Mouse (Mus musculus): ENCODE measurements around the gene Ago4. TPM values are rescaled to one million over a fixed set of nuclear protein-coding genes. Genes with fewer than 3 reads are reported as not detected.

Ago4 gene
- polyA plus RNA-seq, 1 experiment: 0.02 TPM

DNA sequence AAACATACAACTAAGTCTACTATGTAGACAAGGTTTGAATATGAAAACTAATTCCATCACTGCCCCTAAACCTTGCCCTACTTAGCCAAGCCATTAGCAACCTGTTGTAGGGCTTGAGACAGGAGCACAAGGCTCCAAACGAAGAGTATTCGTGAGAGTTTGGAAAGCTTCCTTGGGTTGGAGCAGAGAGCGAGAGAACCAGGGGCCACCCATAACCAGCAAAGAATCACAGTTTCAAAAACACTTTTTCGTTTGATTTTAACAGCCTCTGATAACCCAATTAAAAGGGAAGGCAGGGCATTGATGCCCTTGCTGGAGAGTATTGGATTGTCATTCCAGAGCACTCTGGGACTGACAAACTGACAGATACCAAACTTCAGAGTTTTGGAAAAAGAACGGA, 980 bp downstream of the Ago4 start:
- peak overlapping the region; percentile 92 for H3K4me3 ChIP-seq (replicated peaks)
- peaks cover 42% of the 10 kb centered on the region for H3K27me3 ChIP-seq (replicated peaks)
- H3K36me3 ChIP-seq (replicated peaks; ENCODE audit: low read length): no peaks in the 10 kb centered on the region
- TF ChIP-seq GATA1 (IDR thresholded peaks at IDR 0.05; ENCODE audit: borderline replicate concordance, low read length) (no peak), FLI1 (IDR thresholded peaks at IDR 0.05; ENCODE audit: low read length) (no peak)
- H3K4me1 ChIP-seq: peaks cover 27% of the 10 kb centered on the region
- H3K9me3 ChIP-seq: no peaks in the 10 kb centered on the region

DNA sequence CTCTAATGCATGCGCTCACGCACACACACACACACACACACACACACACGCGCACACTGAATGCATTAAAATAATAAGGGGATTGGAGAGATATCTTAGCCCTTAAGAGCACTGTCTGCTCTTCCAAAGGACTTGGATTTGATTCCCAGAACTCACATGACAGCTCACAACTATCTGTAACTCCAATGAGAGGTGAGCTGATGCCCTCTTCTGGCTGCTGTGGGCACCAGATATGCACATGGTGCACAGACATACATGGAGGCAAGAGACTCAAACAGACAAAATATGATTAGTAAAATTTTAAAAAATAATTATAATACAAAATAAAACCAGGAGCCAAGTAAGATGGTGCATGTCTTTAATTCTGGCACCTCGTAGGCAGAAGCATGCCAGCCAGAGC, 6.4 kb downstream of the Ago4 start:
- no peak for TF ChIP-seq GATA1 (IDR thresholded peaks at IDR 0.05; ENCODE audit: borderline replicate concordance, low read length)
- no peak for TF ChIP-seq FLI1 (IDR thresholded peaks at IDR 0.05; ENCODE audit: low read length)
- Histone ChIP-seq H3K36me3 (replicated peaks; ENCODE audit: low read length) (no peaks in the 10 kb centered on the region), H3K4me3 (replicated peaks) (no peak overlapping the region), H3K4me1 (no peaks in the 10 kb centered on the region), H3K27me3 (replicated peaks) (peaks cover 19% of the 10 kb centered on the region), H3K9me3 (no peaks in the 10 kb centered on the region)

DNA sequence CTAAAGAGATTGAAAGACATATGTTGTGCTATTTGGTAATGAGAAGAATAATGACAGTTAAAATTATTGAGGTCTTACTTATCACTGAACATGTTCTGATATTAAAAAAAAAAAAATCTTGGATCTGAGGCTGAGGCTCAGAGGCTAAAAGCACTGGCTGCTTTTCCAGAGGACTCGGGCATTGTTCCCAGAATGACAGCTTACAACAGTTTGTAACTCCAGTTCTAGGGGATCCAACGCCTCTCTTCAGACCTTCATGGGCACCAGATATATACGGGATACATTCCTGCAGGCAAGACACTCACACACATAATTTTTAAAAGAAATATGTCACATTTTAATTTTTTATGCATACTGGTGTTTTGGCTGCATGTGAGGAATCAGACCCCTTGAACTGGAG, 7.1 kb downstream of the Ago4 start:
- Histone ChIP-seq H3K4me3 (replicated peaks) (no peak overlapping the region), H3K4me1 (no peaks in the 10 kb centered on the region), H3K27me3 (replicated peaks) (peaks cover 14% of the 10 kb centered on the region), H3K9me3 (no peaks in the 10 kb centered on the region), H3K36me3 (replicated peaks; ENCODE audit: low read length) (no peaks in the 10 kb centered on the region)
- TF ChIP-seq GATA1 (IDR thresholded peaks at IDR 0.05; ENCODE audit: borderline replicate concordance, low read length): no peak
- no peak for TF ChIP-seq FLI1 (IDR thresholded peaks at IDR 0.05; ENCODE audit: low read length)

DNA sequence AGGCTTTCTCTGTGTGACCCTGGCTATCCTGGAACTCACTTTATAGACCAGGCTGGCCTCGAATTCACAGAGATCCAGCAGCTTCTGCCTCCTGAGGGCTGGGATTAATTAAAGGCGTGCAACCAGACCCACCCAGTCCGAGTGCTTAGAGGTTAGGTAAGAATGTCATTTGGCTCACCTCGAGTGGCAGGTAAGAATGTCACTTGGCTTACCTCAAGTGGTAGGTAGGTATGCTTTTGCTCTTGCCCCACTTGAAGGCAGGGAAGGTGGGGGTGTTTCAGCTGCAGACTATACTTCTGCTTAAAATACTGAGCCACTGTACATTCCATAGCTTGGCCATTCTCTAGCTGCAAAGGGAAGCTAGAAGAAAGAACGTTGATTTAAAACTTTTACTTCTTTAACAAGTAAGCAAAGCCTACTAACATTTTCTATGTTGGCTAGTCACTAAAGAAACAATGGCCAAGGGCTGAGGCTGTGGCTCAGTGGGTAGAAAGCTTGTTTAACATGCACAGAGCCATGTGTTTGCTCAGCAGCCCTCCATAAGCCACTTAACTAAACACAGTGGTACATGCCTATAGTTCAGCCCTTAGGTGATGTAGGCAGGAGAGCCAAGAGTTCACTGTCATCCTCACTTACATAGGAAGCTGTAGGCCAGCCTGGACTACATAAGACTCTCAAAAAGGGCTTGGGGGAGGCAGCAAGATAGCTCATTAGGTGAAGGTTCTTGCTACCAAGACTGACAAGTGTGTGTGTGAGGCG, 20.8 kb downstream of the Ago4 start:
- H3K9me3 ChIP-seq: no peaks in the 10 kb centered on the region
- TF ChIP-seq FLI1 (IDR thresholded peaks at IDR 0.05; ENCODE audit: low read length): no peak
- no peak for TF ChIP-seq GATA1 (IDR thresholded peaks at IDR 0.05; ENCODE audit: borderline replicate concordance, low read length)
- H3K4me3 ChIP-seq (replicated peaks): no peak overlapping the region
- H3K36me3 ChIP-seq (replicated peaks; ENCODE audit: low read length): no peaks in the 10 kb centered on the region
- peaks cover 7% of the 10 kb centered on the region for H3K27me3 ChIP-seq (replicated peaks)
- no peaks in the 10 kb centered on the region for H3K4me1 ChIP-seq

DNA sequence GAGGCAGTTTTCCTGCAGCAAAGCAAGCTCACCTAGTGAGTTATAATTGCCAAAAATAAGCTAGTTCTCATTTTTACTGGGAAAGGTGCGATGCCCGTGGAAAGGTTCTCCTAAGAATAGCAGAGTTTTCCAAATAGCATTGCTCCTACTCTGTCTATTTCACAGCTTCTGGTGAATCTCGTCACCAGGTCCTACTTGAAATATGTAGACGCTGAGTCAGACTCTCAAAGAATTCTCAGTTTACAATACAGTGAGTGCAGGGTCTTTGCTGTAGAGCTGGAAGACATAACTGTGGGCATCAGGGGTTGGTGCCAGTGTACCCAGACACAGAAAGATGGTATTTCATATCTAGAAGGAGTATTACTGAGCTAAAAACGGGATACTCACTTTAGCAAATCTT, 22.3 kb downstream of the Ago4 start:
- H3K4me3 ChIP-seq (replicated peaks): no peak overlapping the region
- no peaks in the 10 kb centered on the region for H3K9me3 ChIP-seq
- no peaks in the 10 kb centered on the region for H3K36me3 ChIP-seq (replicated peaks; ENCODE audit: low read length)
- TF ChIP-seq GATA1 (IDR thresholded peaks at IDR 0.05; ENCODE audit: borderline replicate concordance, low read length) (no peak), FLI1 (IDR thresholded peaks at IDR 0.05; ENCODE audit: low read length) (no peak)
- H3K4me1 ChIP-seq: no peaks in the 10 kb centered on the region
- peaks cover 9% of the 10 kb centered on the region for H3K27me3 ChIP-seq (replicated peaks)

DNA sequence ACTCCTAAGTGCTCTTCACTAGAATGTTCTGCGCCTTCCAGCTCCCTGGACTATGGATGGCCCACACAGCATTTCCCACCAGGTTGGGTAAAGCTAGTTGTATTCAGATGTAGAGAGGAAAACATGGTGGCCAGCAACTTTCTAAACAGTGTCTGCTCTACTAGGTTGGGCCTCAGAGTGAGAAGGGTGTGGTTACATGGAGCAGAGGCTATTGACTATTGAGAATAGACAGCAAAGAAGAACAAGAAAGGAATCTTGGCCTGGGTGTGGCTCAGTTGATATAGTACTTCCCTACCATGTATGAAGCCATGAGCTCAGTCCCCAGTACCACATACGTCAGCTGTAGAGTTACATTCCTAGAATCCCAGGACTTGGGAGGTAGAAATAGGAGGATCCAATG, 24.2 kb downstream of the Ago4 start:
- no peaks in the 10 kb centered on the region; the same call in 1 of the 2 replicates for H3K4me1 ChIP-seq
- H3K36me3 ChIP-seq (replicated peaks; ENCODE audit: low read length): no peaks in the 10 kb centered on the region
- H3K9me3 ChIP-seq: no peaks in the 10 kb centered on the region
- no peak for TF ChIP-seq FLI1 (IDR thresholded peaks at IDR 0.05; ENCODE audit: low read length)
- peaks cover 9% of the 10 kb centered on the region for H3K27me3 ChIP-seq (replicated peaks)
- H3K4me3 ChIP-seq (replicated peaks): no peak overlapping the region

DNA sequence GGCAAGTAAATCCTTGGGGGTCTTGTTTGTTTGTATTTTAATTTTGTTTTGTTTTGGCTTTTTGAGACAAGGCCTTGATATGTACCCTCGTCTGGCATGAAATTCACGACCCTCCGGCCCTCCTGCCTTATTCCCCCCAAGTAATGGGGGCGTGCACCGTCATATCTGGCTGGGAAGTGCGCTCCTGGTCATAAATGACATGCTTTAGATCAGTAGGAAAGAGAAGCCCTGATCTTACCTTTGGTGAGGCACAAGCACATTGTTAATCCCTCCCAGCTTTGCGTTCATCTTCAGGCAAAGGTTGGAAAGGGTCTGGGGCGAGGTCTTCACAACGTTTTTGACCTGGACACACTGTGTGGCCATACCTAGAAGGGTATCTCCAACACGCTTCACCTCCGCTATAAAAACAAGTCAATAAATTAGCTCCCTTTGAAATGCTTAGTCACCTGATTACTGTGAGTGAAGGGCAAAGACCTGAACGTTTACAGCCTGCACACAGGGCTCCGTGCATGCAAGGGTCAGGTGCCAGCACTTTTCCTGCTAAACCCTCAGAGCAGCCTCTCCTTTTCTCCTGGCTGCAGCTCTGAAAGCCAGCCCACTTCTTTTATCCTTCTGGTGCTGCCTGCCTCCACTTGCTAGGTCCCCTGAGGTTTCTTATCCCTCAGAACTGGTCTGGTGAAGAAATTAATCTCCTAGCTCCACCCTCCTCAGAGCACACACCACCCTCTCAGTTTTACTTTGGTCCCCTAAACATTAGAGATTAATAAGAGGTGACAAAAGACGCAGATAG, 25.0 kb downstream of the Ago4 start:
- TF ChIP-seq FLI1 (IDR thresholded peaks at IDR 0.05; ENCODE audit: low read length): no peak
- H3K36me3 ChIP-seq (replicated peaks; ENCODE audit: low read length): no peaks in the 10 kb centered on the region
- H3K4me1 ChIP-seq: peaks cover 5% of the 10 kb centered on the region
- no peaks in the 10 kb centered on the region for H3K9me3 ChIP-seq
- peaks cover 11% of the 10 kb centered on the region for H3K27me3 ChIP-seq (replicated peaks)
- H3K4me3 ChIP-seq (replicated peaks): no peak overlapping the region

DNA sequence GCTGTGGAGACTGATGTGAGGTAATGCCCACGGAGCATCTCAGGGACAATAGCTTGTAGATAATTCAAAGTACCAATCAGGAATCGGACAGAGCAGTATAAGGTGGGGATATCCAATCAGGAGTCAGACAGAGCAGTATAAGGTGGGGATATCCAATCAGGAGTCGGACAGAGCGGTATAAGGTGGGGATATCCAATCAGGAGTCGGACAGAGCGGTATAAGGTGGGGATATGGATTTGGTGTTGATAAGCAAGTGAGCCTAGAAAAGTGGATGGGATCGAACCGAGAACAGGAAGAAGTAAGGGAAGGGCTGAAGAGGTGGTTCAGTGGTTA, 30.3 kb downstream of the Ago4 start:
- Histone ChIP-seq H3K36me3 (replicated peaks; ENCODE audit: low read length) (no peaks in the 10 kb centered on the region), H3K9me3 (no peaks in the 10 kb centered on the region), H3K27me3 (replicated peaks) (peaks cover 8% of the 10 kb centered on the region), H3K4me3 (replicated peaks) (no peak overlapping the region), H3K4me1 (peaks cover 26% of the 10 kb centered on the region)
- TF ChIP-seq FLI1 (IDR thresholded peaks at IDR 0.05; ENCODE audit: low read length) (no peak), GATA1 (IDR thresholded peaks at IDR 0.05; ENCODE audit: borderline replicate concordance, low read length) (no peak)

DNA sequence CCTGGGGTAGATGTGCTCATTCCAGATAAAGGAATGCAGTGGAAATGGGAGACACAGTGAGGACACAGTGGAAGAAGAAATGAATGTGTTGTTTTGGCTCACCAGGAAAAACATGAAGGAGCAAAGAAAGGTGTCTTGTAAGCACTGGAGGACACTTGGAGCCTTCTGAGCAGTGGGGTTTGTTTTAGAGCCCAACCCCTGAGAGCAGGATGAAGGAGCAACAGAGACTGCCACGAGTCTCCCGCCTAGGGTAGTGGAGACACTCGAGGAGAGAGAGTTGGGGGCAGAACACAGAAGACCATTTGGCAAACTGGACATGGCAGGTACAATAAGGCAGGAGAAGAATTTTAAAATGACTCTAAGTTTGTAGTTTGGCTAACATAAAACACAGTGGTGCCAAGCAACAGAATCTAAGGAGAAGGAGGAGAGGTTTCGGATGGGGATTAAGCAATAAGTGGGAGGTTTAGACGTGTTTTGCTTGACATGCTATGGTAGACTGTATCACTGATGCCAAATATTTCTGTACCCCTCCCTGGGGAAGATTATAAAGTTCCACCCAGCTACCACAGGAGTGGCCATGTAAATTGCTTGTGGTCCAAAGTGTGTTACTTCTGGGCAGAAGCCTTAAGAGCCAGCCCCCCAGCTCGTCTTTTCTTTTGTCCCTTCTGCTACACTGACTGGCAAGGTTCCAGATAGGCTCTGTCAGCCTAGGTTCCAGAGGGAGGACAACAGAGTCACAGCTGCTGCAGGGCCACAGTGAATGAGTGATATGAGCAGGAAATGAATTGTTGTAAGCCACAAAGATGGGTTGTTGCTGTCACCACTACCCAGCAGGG, 30.9 kb downstream of the Ago4 start:
- peaks cover 8% of the 10 kb centered on the region for H3K27me3 ChIP-seq (replicated peaks)
- H3K36me3 ChIP-seq (replicated peaks; ENCODE audit: low read length): no peaks in the 10 kb centered on the region
- peaks cover 26% of the 10 kb centered on the region for H3K4me1 ChIP-seq
- H3K9me3 ChIP-seq: no peaks in the 10 kb centered on the region
- no peak overlapping the region for H3K4me3 ChIP-seq (replicated peaks)
- TF ChIP-seq GATA1 (IDR thresholded peaks at IDR 0.05; ENCODE audit: borderline replicate concordance, low read length) (no peak), FLI1 (IDR thresholded peaks at IDR 0.05; ENCODE audit: low read length) (no peak)

DNA sequence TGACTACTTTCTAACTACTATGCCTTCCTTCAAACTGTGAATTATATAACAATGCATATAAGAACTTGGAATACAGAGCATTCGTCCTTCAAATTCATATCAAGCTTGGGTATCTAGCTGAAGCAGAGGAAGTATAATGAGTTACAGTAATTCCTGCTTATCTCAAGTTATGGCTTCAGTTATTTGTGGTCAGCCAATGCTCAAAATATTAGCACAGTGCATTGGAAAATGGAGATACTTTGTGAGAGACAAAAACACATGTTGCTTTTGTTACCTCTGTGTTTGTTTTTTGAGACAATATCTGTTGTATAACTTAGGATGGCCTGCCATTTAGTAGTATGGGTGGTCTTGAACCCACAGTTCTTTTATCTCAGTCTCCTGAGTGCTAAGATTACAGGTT, 34.7 kb downstream of the Ago4 start:
- Histone ChIP-seq H3K4me1 (peaks cover 22% of the 10 kb centered on the region), H3K36me3 (replicated peaks; ENCODE audit: low read length) (no peaks in the 10 kb centered on the region), H3K27me3 (replicated peaks) (peaks cover 3% of the 10 kb centered on the region), H3K9me3 (no peaks in the 10 kb centered on the region), H3K4me3 (replicated peaks) (no peak overlapping the region)
- TF ChIP-seq GATA1 (IDR thresholded peaks at IDR 0.05; ENCODE audit: borderline replicate concordance, low read length): no peak
- no peak for TF ChIP-seq FLI1 (IDR thresholded peaks at IDR 0.05; ENCODE audit: low read length)
